Mouse (Mus musculus): ENCODE data around the gene Fgf2.

GRCm38 (mm10) chr3:37316233-37316632 lies 31.9 kb upstream of the Fgf2 start:
- TF ChIP-seq CTCF (IDR thresholded peaks at IDR 0.05; ENCODE audit: borderline replicate concordance, extremely low read depth, insufficient read depth, insufficient read length) (no peak), POLR2A (IDR thresholded peaks at IDR 0.05; ENCODE audit: borderline replicate concordance, extremely low read depth, insufficient read depth, insufficient read length, poor library complexity, severe bottlenecking) (no peak)

Measured in brain, embryonic 14.5 days (tissue).